Mouse (Mus musculus) kidney, postnatal 25 days (tissue): ENCODE measurements at regions not wholly inside any gene's neighbourhood (a gene's known extent, or its start where the extent isn't known, plus 50 kb on each side); places are given as distances from the start of the nearest gene placed in this dataset.

Experiments used
- DNase-seq, 2 experiments: peaks; one replicate each; pipeline ENCODE4 v3.0.0; 2021; ENCODE audit warnings: mixed read lengths in 2 of 2

- DNase-seq: no peak
Observed at GRCm38 (mm10) chr12:97218445-97218844, 1040.8 kb downstream of the Galc start.

- DNase-seq: no peak
Observed at GRCm38 (mm10) chr12:97217608-97218007, 1041.7 kb downstream of the Galc start.

DNA sequence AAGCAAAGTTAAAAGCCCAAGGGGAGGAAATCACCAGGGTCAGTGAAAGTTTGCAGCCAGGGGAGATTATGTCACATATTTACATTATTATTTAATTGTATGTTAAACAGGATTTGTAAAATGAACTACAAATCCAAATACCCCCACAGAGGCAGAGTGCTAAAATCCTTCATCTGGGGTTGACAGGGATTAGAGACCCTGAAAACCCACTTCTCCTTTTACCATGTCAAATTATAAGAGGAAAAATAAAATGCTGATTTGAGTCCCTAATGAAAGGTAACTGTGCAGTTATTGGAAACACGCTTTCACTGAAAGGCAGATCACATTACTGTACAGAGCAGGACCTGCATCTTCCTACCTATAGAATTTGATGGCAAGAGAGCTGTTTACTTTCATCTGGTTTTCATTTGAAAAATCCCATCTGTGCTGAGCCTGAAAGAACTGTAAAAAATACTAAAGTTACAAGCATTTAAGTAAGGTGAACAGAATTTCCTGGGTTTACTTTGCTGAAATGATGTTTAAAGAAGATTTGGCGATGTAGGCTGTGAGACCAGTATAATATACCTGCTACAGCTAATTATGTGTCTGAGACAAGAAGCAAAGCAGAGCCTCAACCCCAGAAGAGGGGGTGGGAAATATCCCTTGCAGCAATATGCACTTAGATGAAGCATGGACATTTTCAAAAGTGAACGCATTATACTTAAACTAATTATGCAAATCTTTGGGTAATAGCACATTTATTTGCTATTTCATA lies 1055.4 kb downstream of the Galc start:
- DNase-seq: no peak

GRCm38 (mm10) chr12:97161853-97162252 lies 1097.4 kb downstream of the Galc start:
- DNase-seq: no peak

- peak in 1 of 2 experiments; percentile 27 for DNase-seq
Observed at GRCm38 (mm10) chr12:97161429-97161828, 1097.8 kb downstream of the Galc start.

GRCm38 (mm10) chr12:97158332-97158731 lies 1100.9 kb downstream of the Galc start:
- no peak for DNase-seq

DNA sequence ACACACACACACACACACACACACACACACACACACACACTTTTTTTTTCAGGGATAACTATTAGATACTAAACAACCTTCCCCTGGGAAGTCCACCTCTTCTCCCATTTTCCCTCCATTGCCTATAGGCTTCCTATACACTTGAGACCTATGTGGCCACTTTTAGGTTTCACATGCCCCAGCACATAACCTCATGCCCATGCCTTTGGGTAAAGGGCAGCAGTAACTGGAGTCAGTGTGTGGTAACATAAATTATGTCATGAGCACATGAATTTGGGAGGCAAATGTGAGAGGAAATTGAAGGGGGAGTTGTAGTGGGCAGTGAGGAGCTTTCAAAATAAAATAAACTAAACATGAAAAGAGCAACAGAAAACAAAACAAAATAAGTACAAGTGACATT lies 1101.5 kb downstream of the Galc start:
- no peak for DNase-seq

- DNase-seq: no peak
Observed at GRCm38 (mm10) chr12:97156499-97157110, 1102.7 kb downstream of the Galc start.

- no peak for DNase-seq
Observed at GRCm38 (mm10) chr12:97142720-97143119, 1116.5 kb downstream of the Galc start.

DNA sequence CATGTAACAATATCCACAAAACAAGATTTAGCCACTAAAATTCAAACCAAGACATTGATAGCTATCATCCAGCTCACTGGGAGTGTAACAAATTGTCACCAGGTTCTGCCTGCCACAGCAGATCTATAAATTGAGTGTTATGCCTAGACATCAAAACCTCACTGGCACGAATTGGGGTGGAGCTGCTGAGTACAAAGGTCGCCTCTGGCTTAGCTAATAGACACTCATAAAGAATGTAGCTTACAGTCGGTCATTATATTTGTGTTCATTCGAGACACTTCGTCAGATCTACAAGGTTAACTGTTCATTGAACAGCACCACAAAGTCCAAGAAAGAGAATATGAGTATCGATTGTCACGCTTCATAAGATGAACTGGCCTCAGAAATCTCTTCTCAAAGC lies 1121.3 kb downstream of the Galc start:
- DNase-seq: no peak

- DNase-seq: peak in 1 of 2 experiments; percentile 56
Observed at GRCm38 (mm10) chr12:97130276-97130675, 1129.0 kb downstream of the Galc start.

DNA sequence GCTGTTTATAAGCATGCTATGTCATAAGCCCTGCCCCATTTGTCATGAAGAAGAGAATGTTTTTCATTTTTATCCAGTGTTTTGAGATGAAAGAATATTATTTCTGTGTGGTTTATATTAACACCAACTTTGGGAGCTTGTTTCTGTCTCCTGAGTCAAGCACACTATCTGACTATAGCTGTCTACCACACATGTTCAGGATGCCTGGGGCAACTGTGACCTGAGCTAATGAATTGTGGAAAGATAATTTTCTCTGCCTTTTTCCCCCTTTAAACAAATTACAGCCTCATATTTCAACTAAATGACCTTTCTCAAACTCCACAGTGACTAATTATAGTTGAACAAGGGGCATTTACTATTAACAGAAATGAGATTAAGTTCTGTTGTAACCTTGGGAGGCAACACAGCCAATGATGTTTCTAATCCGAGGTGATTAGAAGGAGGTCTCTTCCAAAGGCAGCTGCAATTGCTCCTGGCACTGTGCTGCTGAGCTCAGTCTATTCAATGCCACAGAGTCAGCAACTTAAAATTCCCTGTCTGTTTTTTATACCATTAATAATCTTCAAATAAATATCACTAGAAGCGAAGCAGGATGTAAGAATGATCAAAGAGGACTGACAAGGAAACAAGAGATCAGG lies 1168.6 kb downstream of the Galc start:
- no peak for DNase-seq

- DNase-seq: peak in 1 of 2 experiments; percentile 38
Observed at GRCm38 (mm10) chr12:97061352-97061895, 1197.8 kb downstream of the Galc start.

GRCm38 (mm10) chr12:97047674-97048073 lies 1211.6 kb downstream of the Galc start:
- DNase-seq: no peak
